Mouse (Mus musculus) heart, embryonic 14.5 days (tissue): ENCODE data around the gene Eef1e1. TPM values are rescaled to one million over a fixed set of nuclear protein-coding genes. Genes with fewer than 3 reads are reported as not detected.

Source experiments
- ATAC-seq: fragments of 200-750 bp; cut with Nextera tagmentation; 2 replicates; pipeline ENCODE4 v1.8.0; 2017; ENCODE audit warnings: low read depth, moderate TSS enrichment; ENCODE audit not compliant: insufficient number of reproducible peaks, insufficient read depth, low FRiP score
- H3K27ac ChIP-seq, 2 experiments: fragments of 200-500 bp in 1 of 2; fragments of 300-500 bp in 1 of 2; sonication (generic) in 1 of 2; replicated peaks in 1 of 2; 2 replicates each; pipeline ENCODE4 v1.5.1; 2012 to 2014; ENCODE audit warnings: low read depth in 2 of 2, low read length in 2 of 2, control low read depth in 1 of 2, mild to moderate bottlenecking in 1 of 2, mixed read lengths in 1 of 2; ENCODE audit not compliant: control insufficient read depth in 1 of 2, insufficient read depth in 1 of 2
- H3K27me3 ChIP-seq: fragments of 300-500 bp; sonication (generic); 2 replicates; pipeline ENCODE4 v1.6.1; 2014; ENCODE audit warnings: mild to moderate bottlenecking, low read length, control low read depth; ENCODE audit not compliant: control insufficient read depth, insufficient read depth
- H3K36me3 ChIP-seq: fragments of 300-500 bp; sonication (generic); 2 replicates; pipeline ENCODE4 v1.6.1; 2014; ENCODE audit warnings: mild to moderate bottlenecking, control low read depth, low read length, mixed read lengths; ENCODE audit not compliant: control insufficient read depth, insufficient read depth
- H3K4me1 ChIP-seq, 2 experiments: fragments of 200-500 bp in 1 of 2; fragments of 300-500 bp in 1 of 2; sonication (generic) in 1 of 2; 2 replicates each; pipeline ENCODE4 v1.6.1; 2012 to 2014; ENCODE audit warnings: low read length in 2 of 2, control low read depth in 1 of 2, mixed read lengths in 1 of 2; ENCODE audit not compliant: control insufficient read depth in 2 of 2, insufficient read depth in 2 of 2
- H3K4me2 ChIP-seq: fragments of 300-500 bp; sonication (generic); 2 replicates; pipeline ENCODE4 v1.6.1; 2014; ENCODE audit warnings: mild to moderate bottlenecking, low read length
- H3K4me3 ChIP-seq, 2 experiments: fragments of 200-500 bp in 1 of 2; fragments of 300-500 bp in 1 of 2; sonication (generic) in 1 of 2; 2 replicates each; pipeline ENCODE4 v1.5.1; 2012 to 2014; ENCODE audit warnings: low read length in 2 of 2, mild to moderate bottlenecking in 2 of 2, control low read depth in 1 of 2, low read depth in 1 of 2, moderate library complexity in 1 of 2; ENCODE audit not compliant: control insufficient read depth in 1 of 2, insufficient read depth in 1 of 2
- H3K9ac ChIP-seq: fragments of 300-500 bp; sonication (generic); 2 replicates; pipeline ENCODE4 v1.6.1; 2014; ENCODE audit warnings: mild to moderate bottlenecking, low read length
- H3K9me3 ChIP-seq: fragments of 300-500 bp; sonication (generic); 2 replicates; pipeline ENCODE4 v1.6.1; 2016; ENCODE audit warnings: low read length, control low read depth; ENCODE audit not compliant: control insufficient read depth
- WGBS: fragments of 180-500 bp; shearing (Covaris S2); extraction: QIAGEN DNeasy Blood & Tissue Kit; methylation state at CpG from one replicate; pipeline ENCODE4 v1.1.7; 2014; 5-methylcytosine and 5-hydroxymethylcytosine counted together
- polyA plus RNA-seq: library from polyadenylated mRNA; unstranded; fragments of >200 nt; fragmentation: Nextera tagmentation; extraction: Ambion mirVana; gene quantifications from 2 replicates; pipeline ENCODE4 v1.2.1, GENCODE M21; 2014

Eef1e1 gene
- polyA plus RNA-seq, 1 experiment from 2014 or later: 38.4 TPM

DNA sequence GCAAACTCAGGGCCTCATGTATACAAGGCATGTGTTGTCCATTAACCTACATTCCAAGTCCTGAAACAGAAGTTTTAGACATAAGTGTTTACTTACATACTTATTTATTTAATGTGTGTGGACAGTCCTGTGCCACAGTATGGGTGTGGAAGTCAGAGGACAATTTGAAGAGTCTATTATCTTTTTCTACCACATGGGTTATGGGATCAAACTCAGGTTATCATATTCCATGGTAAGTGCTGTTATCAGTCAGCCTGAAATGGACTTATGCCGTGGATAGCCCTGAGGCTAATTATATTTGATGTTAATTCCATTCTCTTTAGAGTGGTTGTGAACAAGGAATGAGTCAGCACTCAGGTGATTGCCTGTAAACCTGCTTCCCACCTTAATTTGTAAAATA lies 5.9 kb upstream of the Eef1e1 start:
- no peak for ATAC-seq
- Histone ChIP-seq H3K4me1 (no peaks in the 10 kb centered on the region), H3K4me3 (no peak overlapping the region), H3K27ac (no peak overlapping the region), H3K36me3 (no peaks in the 10 kb centered on the region), H3K27me3 (no peaks in the 10 kb centered on the region), H3K9ac (no peak overlapping the region), H3K4me2 (no peak overlapping the region), H3K9me3 (0 out of 2 replicates have a peak, but pooled peaks cover 3% of the 10 kb centered on the region)
- 19% methylated on average over 1 of the region's 1 CpGs for WGBS

DNA sequence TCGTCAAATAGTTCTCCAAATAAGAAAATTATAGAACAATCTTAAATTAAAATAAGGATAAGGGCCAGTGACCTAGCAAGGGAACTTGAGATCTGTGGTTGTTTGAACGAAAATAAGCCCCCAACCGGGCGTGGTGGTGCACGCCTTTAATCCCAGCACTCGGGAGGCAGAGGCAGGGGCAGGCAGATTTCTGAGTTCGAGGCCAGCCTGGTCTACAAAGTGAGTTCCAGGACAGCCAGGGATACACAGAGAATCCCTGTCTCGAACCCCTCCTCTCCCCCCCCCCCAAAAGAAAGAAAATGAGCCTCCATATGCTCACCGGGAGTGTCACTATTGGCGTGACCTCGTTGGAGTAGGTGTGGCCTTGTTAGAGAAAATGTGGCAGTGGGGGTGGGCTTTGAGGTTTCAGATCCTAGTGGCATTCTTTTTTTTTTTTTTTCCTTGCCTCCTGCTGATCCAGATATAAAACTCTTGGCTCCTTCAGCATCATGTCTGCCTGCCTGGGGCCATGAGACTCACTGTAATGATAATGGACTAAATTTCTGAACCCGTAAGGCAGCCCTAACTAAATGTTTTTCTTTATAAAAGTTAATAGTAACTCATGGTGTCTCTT lies 772 bp upstream of the Eef1e1 start:
- Histone ChIP-seq H3K9ac (no peak overlapping the region), H3K4me1 (peaks cover 3 to 6% of the 10 kb centered on the region in 2 experiments), H3K27me3 (no peaks in the 10 kb centered on the region), H3K4me3 (no peak overlapping the region), H3K36me3 (peaks cover 21% of the 10 kb centered on the region), H3K27ac (no peak overlapping the region), H3K4me2 (no peak overlapping the region), H3K9me3 (0 out of 2 replicates have a peak, but pooled peaks cover 3% of the 10 kb centered on the region)
- WGBS: 83% methylated on average over 12 of the region's 12 CpGs
- no peak for ATAC-seq

DNA sequence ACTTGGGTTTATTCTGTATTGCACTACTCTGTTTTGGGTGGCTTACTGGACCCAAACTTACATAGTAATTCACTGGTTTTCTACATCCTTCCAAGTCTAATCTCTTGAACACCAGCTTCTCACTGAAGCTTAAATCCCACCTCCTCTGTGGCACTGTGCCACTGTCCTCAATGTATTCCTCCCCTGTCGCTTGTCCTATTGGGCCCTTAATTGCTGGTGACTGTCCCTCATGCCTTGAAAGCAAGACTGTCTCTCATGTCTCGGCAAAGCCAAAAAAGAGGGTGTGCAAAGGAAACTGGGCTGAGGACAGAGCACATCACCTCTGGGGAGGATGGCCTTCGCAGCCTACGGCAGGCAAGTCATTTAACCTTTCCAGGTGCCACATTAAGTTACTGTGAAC lies 993 bp downstream of the Eef1e1 start:
- Histone ChIP-seq H3K9ac (peak overlapping the region; percentile 82), H3K27ac (no peak overlapping the region), H3K4me3 (peak overlapping the region; percentile 64 to 68), H3K9me3 (0 out of 2 replicates have a peak, but pooled peaks cover 3% of the 10 kb centered on the region), H3K4me1 (peaks cover 3 to 6% of the 10 kb centered on the region in 2 experiments), H3K36me3 (peaks cover 38% of the 10 kb centered on the region), H3K27me3 (no peaks in the 10 kb centered on the region), H3K4me2 (peak overlapping the region; percentile 74)
- no peak for ATAC-seq
- WGBS: 29% methylated on average over 4 of the region's 4 CpGs

GRCm38 (mm10) chr13:38650292-38650691 lies 8.6 kb downstream of the Eef1e1 start:
- Histone ChIP-seq H3K4me1 (no peaks in the 10 kb centered on the region), H3K27me3 (no peaks in the 10 kb centered on the region), H3K9me3 (no peaks in the 10 kb centered on the region), H3K27ac (no peak overlapping the region), H3K9ac (no peak overlapping the region), H3K36me3 (peaks cover 95% of the 10 kb centered on the region), H3K4me2 (no peak overlapping the region), H3K4me3 (no peak overlapping the region)
- 92% methylated on average over 4 of the region's 4 CpGs for WGBS
- no peak for ATAC-seq

DNA sequence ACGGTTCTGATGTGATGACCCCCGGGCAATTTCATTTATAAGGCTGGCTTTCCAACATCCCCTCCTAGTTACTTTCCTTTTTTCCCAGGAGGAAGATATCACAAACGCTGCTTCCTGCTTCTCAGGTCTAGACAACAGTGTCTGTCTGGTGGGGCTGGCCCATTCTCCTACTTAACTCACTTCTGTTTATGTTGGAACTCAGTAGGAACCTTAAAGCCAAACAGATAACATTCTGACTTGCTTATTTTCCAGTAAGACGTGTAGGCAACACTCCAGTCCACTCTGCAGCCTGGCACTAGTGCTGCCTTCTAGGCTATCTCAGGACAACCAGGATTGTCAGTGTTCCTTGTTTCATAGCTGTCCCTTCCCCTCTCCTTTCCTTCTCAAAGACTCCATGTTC lies 9.8 kb downstream of the Eef1e1 start:
- H3K9me3 ChIP-seq: no peaks in the 10 kb centered on the region
- no peak overlapping the region for H3K4me2 ChIP-seq
- no peaks in the 10 kb centered on the region for H3K4me1 ChIP-seq
- no peaks in the 10 kb centered on the region for H3K27me3 ChIP-seq
- H3K36me3 ChIP-seq: peaks cover 95% of the 10 kb centered on the region
- no peak overlapping the region for H3K4me3 ChIP-seq
- no peak overlapping the region for H3K27ac ChIP-seq
- no peak overlapping the region for H3K9ac ChIP-seq
- WGBS: 63% methylated on average over 4 of the region's 4 CpGs
- ATAC-seq: peak; percentile 50; the same call in 1 of the 2 replicates

GRCm38 (mm10) chr13:38641414-38641813 lies 17.4 kb downstream of the Eef1e1 start:
- H3K9me3 ChIP-seq: no peaks in the 10 kb centered on the region
- H3K4me1 ChIP-seq: no peaks in the 10 kb centered on the region
- H3K4me3 ChIP-seq: no peak overlapping the region
- no peak overlapping the region for H3K4me2 ChIP-seq
- 0 out of 4 replicates have a peak overlapping the region, but pooled peaks of 1 of the 2 experiments have one; percentile 9 for H3K27ac ChIP-seq
- H3K9ac ChIP-seq: no peak overlapping the region
- H3K36me3 ChIP-seq: peaks cover 28% of the 10 kb centered on the region
- ATAC-seq: no peak
- WGBS: 80% methylated on average over 5 of the region's 5 CpGs
- H3K27me3 ChIP-seq: no peaks in the 10 kb centered on the region

DNA sequence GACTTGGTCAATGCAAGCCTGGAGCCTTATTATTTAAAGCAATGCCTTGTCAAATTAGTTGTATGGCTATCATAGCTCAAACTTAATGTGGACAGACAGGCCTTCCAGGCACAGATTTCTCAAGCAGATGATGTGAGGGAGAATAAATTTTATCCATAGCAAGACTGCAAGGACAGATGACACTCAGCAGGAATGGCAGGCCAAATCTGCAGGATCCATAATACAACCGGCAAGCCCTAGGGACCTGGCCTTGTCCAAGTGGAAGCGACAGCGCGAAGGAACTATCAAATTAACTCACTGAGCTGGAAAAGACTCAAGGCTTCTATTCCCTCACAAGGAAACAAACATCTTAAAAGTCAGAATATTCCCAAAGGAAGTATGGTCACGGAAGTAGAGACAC lies 17.9 kb downstream of the Eef1e1 start:
- WGBS: 88% methylated on average over 5 of the region's 5 CpGs
- no peak overlapping the region for H3K4me2 ChIP-seq
- no peak overlapping the region for H3K4me3 ChIP-seq
- no peak for ATAC-seq
- no peaks in the 10 kb centered on the region for H3K27me3 ChIP-seq
- no peaks in the 10 kb centered on the region for H3K4me1 ChIP-seq
- no peak overlapping the region for H3K27ac ChIP-seq
- H3K9me3 ChIP-seq: no peaks in the 10 kb centered on the region
- H3K9ac ChIP-seq: no peak overlapping the region
- peaks cover 25% of the 10 kb centered on the region for H3K36me3 ChIP-seq

DNA sequence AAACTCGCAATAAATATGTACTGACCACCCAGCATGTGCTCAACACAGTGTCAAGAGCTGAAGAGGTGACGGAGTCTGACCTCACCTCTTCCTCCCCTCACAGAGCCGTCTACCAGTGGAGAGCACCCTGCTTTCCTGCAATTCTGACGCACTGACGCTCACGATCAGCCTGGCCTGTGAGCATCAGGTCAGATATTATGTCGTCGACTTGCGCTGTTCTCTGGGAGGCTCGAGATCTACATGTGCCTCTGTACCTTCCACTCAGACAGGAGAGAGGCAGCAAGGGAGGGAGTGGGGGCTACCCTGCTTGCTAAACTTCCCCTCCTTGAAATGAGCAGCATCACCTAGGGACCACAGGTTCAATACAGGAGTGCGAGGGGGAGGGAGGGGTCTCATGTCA lies 20.2 kb downstream of the Eef1e1 start:
- no peak overlapping the region for H3K9ac ChIP-seq
- H3K4me1 ChIP-seq: 0 out of 4 replicates have a peak, but pooled peaks cover 0 to 2% of the 10 kb centered on the region in 2 experiments
- H3K9me3 ChIP-seq: no peaks in the 10 kb centered on the region
- H3K27me3 ChIP-seq: no peaks in the 10 kb centered on the region
- no peak for ATAC-seq
- peaks cover 4% of the 10 kb centered on the region for H3K36me3 ChIP-seq
- no peak overlapping the region for H3K27ac ChIP-seq
- H3K4me3 ChIP-seq: no peak overlapping the region
- no peak overlapping the region for H3K4me2 ChIP-seq
- 68% methylated on average over 11 of the region's 11 CpGs for WGBS
